Mouse (Mus musculus): ENCODE data around the gene Hist1h2bn.
"Not testable (repeated sequence)": the region's sequence is repeated elsewhere in the genome, so short reads cannot be mapped to it uniquely, and the experiment has no call there.

Hist1h2bn gene

DNA sequence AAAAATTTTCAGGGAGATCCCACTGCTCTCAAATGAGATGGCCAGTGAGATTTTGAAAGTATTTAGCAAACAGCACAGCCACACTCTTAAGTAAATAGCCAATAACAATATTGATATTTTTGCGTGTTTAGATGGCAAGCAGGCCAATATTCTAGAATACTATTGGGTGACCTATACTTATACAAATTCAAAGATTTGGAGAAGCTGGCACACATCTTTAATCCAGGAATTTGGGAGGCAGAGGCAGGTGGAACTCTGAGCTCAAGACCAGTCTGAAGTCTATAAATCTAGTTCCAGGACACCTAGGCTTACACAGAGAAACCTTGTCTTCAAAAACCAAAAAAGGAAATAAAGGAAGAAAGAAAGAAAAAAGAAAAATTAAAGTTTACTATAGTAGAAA is 27.7 kb downstream of the Hist1h2bn start:
- no peak for DNase-seq (ENCODE audit: low read depth, low spot score)

DNA sequence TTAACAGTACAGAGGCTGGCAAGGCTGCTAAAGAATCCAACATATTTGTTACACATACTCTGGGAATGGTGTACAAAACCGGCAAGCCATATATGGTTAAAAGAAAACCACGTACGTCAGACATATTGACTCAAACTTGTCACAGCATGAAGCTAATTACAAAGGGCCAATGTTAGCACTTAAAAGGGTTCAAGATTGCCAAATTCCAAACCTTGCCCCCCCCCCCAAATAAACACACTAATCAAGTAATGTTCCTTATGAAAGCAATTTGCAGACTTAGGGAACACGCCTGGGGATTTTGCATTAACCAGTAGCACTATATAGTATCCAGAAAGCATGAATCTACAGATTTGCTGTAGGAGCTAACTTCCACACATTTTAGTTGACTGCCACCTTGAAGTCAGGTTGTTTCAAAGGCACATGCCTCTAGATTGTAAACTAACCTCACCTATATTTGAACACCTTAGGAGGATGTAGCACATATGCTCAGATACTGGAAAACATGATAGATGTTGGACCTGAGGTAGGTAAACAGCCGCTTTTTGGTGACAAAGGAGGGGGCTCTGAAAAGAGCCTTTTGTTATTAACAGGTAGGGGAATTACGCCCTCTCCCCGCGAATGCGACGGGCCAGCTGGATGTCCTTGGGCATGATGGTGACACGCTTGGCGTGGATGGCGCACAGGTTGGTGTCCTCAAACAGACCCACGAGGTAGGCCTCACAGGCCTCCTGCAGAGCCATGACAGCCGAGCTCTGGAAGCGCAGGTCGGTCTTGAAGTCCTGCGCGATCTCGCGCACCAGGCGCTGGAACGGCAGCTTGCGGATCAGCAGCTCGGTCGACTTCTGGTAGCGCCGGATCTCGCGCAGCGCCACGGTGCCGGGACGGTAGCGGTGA is 28.7 kb downstream of the Hist1h2bn start:
- not testable (repeated sequence) for DNase-seq (ENCODE audit: low read depth, low spot score)

DNA sequence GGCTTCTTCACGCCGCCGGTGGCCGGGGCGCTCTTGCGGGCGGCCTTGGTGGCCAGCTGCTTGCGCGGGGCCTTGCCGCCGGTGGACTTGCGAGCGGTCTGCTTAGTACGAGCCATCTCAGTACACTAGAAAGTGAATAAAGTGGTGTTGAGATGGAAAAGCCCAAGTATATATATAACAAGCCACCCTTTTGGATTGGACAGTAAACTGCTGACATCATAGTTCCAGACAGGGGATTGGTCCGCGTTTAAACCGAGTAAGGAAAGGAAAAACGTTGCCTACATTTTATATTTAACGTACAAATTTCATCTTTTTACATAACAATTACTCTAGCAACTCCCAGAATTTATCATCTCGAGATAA is 29.3 kb downstream of the Hist1h2bn start, which contains the start of gene Hist1h3i:
Gene Hist1h3i, minus strand, starts transcription at position 116 of the 363 bp plus-strand sequence.
- peak; percentile 96 for DNase-seq (ENCODE audit: low read depth, low spot score)

DNA sequence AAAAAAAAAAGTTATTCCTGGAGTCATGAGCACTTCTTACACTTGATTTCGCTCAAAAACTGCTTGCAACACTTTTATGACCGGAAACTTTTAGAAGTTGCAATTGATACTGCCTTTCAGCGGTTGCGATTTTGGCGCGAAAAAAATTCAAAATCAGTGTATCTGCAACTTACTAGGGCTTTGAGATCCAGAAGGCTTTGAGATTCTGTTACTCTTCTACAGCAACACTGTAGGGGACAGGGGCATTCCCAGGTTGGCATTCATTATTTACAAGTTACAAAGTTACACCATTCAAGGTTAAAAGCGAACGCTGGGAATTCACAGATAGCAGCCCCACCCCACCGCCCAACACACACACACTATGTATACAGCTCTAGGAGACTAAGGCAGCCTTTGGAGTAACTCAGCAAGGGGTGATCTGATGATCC is 29.8 kb downstream of the Hist1h2bn start:
- peak; percentile 62 for DNase-seq (ENCODE audit: low read depth, low spot score)

DNA sequence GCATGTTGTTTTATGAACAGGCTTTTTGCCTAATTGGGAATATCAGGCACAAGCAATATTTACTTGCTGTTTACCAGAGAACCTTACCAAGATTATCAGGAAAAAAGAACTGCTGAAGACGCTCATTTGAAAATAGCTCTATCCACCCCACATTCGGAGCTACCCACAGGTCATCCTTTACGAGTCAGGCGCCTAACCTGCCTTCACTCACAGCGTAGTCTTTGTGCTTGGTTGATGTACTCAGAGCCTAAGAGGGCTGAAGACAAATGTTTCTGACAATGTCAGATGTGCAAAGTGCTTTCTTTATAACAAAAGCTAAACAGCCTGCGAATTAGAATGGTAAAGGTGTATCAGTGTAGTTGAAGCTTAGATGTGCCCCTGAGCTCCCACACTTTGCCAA is 30.4 kb downstream of the Hist1h2bn start:
- no peak for DNase-seq (ENCODE audit: low read depth, low spot score)

DNA sequence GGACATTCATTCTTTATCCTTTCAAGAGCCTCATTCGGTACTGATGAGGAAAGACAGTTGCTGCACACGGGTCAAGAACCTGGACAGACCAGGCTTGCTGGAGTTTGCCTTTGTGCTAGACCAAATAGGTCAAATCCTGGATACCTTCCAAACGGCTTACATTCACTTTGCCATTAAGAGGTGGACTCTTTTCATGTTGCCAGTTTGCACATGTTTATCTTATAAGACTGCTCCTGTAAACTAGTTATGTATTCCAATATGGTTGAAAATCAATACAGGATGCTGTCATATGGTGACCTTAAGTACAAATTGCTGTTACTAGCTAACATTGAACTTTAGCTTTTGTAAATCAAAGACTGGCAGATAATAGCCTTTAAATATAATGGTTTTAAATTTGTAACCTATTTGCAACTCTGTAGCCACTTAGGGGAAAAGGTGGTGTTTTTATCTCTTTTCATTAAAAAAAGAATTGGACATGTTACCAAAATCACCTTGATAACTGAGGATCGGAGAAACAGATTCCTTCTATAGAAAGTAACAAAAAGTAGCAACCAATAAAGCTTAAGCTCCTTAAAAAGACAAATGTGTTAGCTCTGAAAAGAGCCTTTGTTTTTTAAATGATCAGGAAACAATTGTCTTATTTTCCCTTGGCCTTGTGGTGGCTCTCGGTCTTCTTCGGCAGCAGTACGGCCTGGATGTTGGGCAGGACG is 32.4 kb downstream of the Hist1h2bn start:
- DNase-seq (ENCODE audit: low read depth, low spot score) = no peak

DNA sequence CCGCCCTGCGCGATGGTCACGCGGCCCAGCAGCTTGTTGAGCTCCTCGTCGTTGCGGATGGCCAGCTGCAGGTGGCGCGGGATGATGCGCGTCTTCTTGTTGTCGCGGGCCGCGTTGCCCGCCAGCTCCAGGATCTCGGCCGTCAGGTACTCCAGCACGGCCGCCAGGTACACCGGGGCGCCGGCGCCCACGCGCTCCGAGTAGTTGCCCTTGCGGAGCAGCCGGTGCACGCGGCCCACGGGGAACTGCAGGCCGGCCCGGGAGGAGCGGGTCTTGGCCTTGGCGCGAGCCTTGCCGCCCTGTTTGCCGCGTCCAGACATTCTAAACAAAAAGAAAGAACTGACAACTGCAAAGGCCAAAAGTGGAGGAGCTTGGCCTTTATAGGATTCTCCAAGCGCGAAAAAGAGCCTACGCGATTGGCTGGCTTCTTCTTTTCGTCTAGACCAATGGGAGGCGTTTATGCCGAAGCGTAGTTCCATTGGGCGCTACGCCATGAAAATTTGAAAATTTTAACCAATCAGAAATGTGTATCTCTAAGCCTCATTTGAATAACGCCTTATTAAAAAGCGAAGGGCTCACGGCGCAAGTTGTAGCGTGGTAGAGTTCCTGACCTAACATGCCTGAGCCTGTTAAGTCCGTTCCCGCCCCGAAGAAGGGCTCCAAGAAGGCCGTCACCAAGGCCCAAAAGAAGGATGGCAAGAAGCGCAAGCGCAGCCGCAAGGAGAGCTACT is 33.1 kb downstream of the Hist1h2bn start, which contains the start of the genes Hist1h2an and Hist1h2bp:
Gene Hist1h2an, minus strand, starts transcription at position 320 of the 731 bp plus-strand sequence.
Gene Hist1h2bp, plus strand, starts transcription at position 563 of the 731 bp plus-strand sequence.
- DNase-seq (ENCODE audit: low read depth, low spot score) = peak; percentile 99

DNA sequence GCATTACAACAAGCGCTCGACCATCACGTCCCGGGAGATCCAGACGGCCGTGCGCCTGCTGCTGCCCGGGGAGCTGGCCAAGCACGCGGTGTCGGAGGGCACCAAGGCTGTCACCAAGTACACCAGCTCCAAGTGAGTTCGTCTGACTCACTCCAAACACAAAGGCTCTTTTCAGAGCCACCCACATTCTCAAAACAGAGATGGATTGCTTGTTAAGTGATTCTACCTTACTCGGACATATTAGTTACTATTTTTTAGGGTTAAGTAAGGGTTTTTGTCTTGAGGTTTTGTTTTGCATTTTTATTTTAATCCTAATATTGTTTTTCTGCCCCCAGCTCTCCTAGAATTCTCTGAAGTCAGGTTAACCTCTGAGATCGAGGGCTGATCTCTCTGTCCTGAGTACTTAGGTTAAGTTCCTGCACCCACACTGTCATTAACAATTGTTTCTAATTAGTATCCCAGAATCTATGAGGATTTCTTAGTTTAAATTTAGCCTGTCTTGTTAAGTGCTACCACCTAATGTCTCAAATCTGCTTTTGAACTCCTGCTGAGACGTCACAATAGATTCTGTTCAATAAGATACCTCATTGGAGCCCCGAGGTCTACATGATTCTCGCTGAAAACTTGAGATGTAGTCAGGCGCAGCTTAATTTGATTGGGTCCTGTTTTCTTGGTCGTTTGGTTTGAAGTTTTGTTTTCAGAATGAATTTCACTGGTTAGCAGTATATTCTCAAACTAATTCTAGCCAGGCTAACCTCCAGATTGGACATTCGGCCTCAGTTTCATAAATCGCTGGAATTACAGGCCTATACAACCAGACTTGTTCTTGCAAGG is 34.1 kb downstream of the Hist1h2bn start:
- DNase-seq (ENCODE audit: low read depth, low spot score) = no peak

DNA sequence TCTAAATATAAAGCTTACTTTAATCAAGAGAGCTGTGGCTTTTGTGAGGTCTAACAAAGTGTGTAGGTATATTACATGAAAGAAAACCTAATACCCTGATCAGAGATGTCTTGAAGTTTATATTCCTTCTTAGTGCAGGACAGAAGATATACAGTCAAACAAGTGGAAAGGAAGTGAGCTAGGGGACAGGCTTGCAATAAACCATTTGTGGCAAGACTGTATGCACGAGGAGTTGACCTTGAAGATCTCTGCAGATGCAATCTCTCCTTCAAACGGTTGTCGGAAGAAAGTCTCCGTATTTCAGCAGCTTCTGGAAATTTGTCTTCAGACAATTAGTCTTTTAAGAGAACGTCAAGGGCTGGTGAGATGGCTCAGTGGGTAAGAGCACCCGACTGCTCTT is 36.0 kb downstream of the Hist1h2bn start:
- no peak for DNase-seq (ENCODE audit: low read depth, low spot score)

DNA sequence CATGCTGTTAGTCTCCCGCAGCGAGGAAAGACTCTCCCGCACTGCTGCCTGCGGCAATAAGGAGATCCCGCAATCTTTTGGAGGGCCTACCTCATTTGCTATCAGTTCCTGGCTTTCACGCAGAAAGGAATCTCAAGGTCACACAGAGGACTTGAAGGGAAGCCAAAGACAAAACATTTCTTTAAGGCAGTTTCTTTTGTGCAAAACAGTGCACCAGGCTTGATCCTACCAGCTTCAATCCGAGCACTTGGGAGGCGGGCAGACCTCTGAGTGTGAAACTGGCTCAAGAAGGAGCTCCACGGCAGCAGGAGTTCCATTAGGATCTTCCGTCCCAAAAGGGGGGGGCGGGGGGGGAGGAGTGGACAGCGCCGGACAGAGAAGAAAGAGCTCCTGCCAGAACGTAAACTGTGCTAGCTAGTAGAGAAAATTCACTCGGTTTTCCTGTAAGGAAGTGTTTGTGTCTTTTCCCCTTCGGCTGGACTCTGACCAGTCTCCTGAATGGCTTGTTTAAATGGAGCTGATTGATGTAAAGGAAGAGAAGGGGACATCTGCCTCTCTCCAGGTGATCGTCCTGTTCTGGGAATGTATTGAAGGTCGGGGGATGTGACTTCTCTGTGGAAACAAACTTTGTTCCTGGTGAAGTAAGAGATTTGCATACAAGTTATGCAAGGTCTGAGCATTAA is 36.8 kb downstream of the Hist1h2bn start:
- no peak for DNase-seq (ENCODE audit: low read depth, low spot score)

DNA sequence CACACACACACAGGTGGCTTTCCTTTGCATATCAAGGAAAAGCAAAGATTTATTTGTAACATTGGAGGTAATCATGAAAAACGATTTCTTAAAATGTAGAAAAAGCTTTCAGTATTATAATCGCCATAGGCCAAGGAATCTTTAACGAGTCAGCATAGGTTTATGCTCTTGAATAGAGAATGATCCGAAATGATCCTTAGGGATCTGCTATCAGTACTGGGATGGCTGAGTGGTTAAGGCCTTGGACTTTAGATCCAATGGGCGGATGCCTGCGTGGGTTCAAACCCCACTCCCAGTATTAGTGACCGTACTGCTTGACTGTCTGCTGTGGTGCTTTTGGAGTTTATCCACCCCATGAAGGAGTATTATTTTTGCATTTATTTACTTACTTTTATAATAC is 41.7 kb downstream of the Hist1h2bn start:
- no peak for DNase-seq (ENCODE audit: low read depth, low spot score)

DNA sequence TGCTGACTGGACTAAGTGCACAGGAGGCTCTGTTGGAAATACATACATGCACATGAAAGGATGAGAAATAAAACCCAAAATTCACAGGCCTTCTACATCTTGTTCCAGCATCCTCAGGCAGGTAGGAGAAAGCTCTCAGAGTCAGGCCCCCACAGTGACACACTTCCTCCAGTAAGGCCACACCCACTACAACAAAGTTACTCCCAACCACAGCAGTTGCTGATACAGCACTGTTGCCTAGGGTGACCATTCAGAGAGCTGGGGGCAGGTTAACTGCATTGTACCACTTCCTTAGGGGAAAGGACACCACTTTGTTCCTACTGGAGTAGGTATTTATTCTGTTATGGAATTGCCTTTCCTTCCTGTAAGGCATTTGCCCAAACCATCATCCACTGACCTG is 43.2 kb downstream of the Hist1h2bn start:
- DNase-seq (ENCODE audit: low read depth, low spot score) = not testable (repeated sequence)

DNA sequence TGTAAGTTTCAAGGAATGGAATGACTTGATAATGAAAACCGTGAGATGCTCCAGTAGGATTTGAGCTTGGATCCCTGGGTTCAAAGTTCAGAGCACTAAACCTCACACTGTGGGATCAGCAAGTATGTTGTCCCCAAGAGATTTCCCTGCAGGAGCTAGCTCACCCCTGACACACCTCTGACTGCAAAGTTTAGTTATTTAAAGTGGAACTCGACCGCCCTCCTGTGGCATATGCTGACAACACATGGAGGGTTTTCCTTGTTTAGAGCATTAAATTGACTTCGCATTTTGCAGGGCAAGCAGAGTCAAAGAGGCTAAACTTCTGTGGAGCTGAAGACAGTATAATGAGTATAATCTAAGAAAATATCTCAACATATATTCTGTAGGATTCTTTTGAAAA is 49.1 kb downstream of the Hist1h2bn start:
- not testable (repeated sequence) for DNase-seq (ENCODE audit: low read depth, low spot score)
